Mouse (Mus musculus) embryo, embryonic 11.5 days (tissue): ENCODE measurements around the gene Map4k3.
"Not testable (repeated sequence)": the region's sequence is repeated elsewhere in the genome, so short reads cannot be mapped to it uniquely, and the experiment has no call there.

Experiments
- DNase-seq: peaks from one replicate; pipeline ENCODE4 v3.0.0-alpha.2; 2012; ENCODE audit warnings: low read depth, low spot score

Map4k3 gene

GRCm38 (mm10) chr17:80728062-80728858, at the start of gene Map4k3:
Gene Map4k3 (minus strand): TSS chr17:80728485.
- DNase-seq = peak; percentile 52

- DNase-seq = no peak
These were observed 49.3 kb upstream of the Map4k3 start for GRCm38 (mm10) chr17:80777581-80777980.

- no peak for DNase-seq
These were observed 47.0 kb upstream of the Map4k3 start for GRCm38 (mm10) chr17:80775178-80775788.

GRCm38 (mm10) chr17:80772545-80773453, 44.5 kb upstream of the Map4k3 start:
- no peak for DNase-seq

- no peak for DNase-seq
These were observed 41.8 kb upstream of the Map4k3 start for GRCm38 (mm10) chr17:80770065-80770464.

- DNase-seq = no peak
These were observed 36.9 kb upstream of the Map4k3 start for GRCm38 (mm10) chr17:80765204-80765603.

- no peak for DNase-seq
These were observed 34.9 kb upstream of the Map4k3 start for GRCm38 (mm10) chr17:80763065-80763681.

GRCm38 (mm10) chr17:80762391-80763040, 34.2 kb upstream of the Map4k3 start:
- DNase-seq = no peak

GRCm38 (mm10) chr17:80761191-80761590, 32.9 kb upstream of the Map4k3 start:
- DNase-seq = not testable (repeated sequence)

GRCm38 (mm10) chr17:80760344-80761145, 32.3 kb upstream of the Map4k3 start:
- DNase-seq = no peak

GRCm38 (mm10) chr17:80756043-80756442, 27.8 kb upstream of the Map4k3 start:
- DNase-seq = no peak

- DNase-seq = no peak
These were observed 27.0 kb upstream of the Map4k3 start for GRCm38 (mm10) chr17:80755076-80755871.

GRCm38 (mm10) chr17:80754589-80754988, 26.3 kb upstream of the Map4k3 start:
- no peak for DNase-seq

- DNase-seq = no peak
These were observed 24.2 kb upstream of the Map4k3 start for GRCm38 (mm10) chr17:80752466-80752865.

GRCm38 (mm10) chr17:80739421-80739820, 11.1 kb upstream of the Map4k3 start:
- no peak for DNase-seq

GRCm38 (mm10) chr17:80734700-80735099, 6.4 kb upstream of the Map4k3 start:
- DNase-seq = no peak

- no peak for DNase-seq
These were observed 5.0 kb upstream of the Map4k3 start for GRCm38 (mm10) chr17:80733121-80733800.

- no peak for DNase-seq
These were observed 4.0 kb upstream of the Map4k3 start for GRCm38 (mm10) chr17:80732256-80732655.

GRCm38 (mm10) chr17:80730283-80730682, 2.0 kb upstream of the Map4k3 start:
- DNase-seq = not testable (repeated sequence)
